Mouse (Mus musculus): ENCODE measurements around the gene Mapre3. TPM values are rescaled to one million over a fixed set of nuclear protein-coding genes. Genes with fewer than 3 reads are reported as not detected.

Gene Mapre3
- polyA plus RNA-seq, 1 experiment from 2014 or later: 14.1 TPM

- Histone ChIP-seq H3K4me3 (ENCODE audit: low read depth, low read length) (no peak overlapping the region), H3K4me1 (replicated peaks; ENCODE audit: control insufficient read depth, insufficient read depth) (no peaks in the 10 kb centered on the region; the same call in 1 of the 2 replicates), H3K9me3 (ENCODE audit: control insufficient read depth, low read length) (no peaks in the 10 kb centered on the region), H3K36me3 (ENCODE audit: control insufficient read depth, insufficient read depth, low read length) (no peaks in the 10 kb centered on the region), H3K4me2 (replicated peaks; ENCODE audit: low read depth) (no peak overlapping the region; the same call in 1 of the 2 replicates), H3K27me3 (ENCODE audit: control insufficient read depth, insufficient read depth, low read length) (no peaks in the 10 kb centered on the region), H3K9ac (ENCODE audit: low read length) (no peak overlapping the region), H3K27ac (replicated peaks) (0 out of 2 replicates have a peak overlapping the region, but pooled peaks have one; percentile 4)
- 31% methylated on average over 8 of the region's 8 CpGs for WGBS
- DNase-seq (ENCODE audit: low spot score) (no peak), ATAC-seq (ENCODE audit: low FRiP score, low TSS enrichment) (no peak)
- TF ChIP-seq EP300 (optimal IDR thresholded peaks at IDR 0.05): no peak
- TF ChIP-seq CTCF (IDR thresholded peaks at IDR 0.05; ENCODE audit: low read depth): no peak
Observed at GRCm38 (mm10) chr5:30816261-30816791, 1.9 kb downstream of the Mapre3 start.

GRCm38 (mm10) chr5:30818758-30819309 is 4.4 kb downstream of the Mapre3 start:
- no peak for TF ChIP-seq CTCF (IDR thresholded peaks at IDR 0.05; ENCODE audit: low read depth)
- TF ChIP-seq EP300 (optimal IDR thresholded peaks at IDR 0.05): no peak
- H3K4me1 ChIP-seq (replicated peaks; ENCODE audit: control insufficient read depth, insufficient read depth): no peaks in the 10 kb centered on the region; the same call in 1 of the 2 replicates
- H3K27ac ChIP-seq (replicated peaks): no peak overlapping the region
- ATAC-seq (ENCODE audit: low FRiP score, low TSS enrichment): peak; percentile 55; the same call in 1 of the 2 replicates
- peak; percentile 20 for DNase-seq (ENCODE audit: low spot score)
- H3K4me3 ChIP-seq (ENCODE audit: low read depth, low read length): no peak overlapping the region
- 83% methylated on average over 8 of the region's 8 CpGs for WGBS
- no peaks in the 10 kb centered on the region for H3K36me3 ChIP-seq (ENCODE audit: control insufficient read depth, insufficient read depth, low read length)
- no peaks in the 10 kb centered on the region for H3K9me3 ChIP-seq (ENCODE audit: control insufficient read depth, low read length)
- no peak overlapping the region for H3K4me2 ChIP-seq (replicated peaks; ENCODE audit: low read depth)
- no peak overlapping the region for H3K9ac ChIP-seq (ENCODE audit: low read length)
- no peaks in the 10 kb centered on the region for H3K27me3 ChIP-seq (ENCODE audit: control insufficient read depth, insufficient read depth, low read length)

- no peak for TF ChIP-seq CTCF (IDR thresholded peaks at IDR 0.05; ENCODE audit: low read depth)
- TF ChIP-seq EP300 (optimal IDR thresholded peaks at IDR 0.05): no peak
- Histone ChIP-seq H3K4me3 (ENCODE audit: low read depth, low read length) (no peak overlapping the region), H3K4me2 (replicated peaks; ENCODE audit: low read depth) (no peak overlapping the region), H3K9ac (ENCODE audit: low read length) (no peak overlapping the region), H3K36me3 (ENCODE audit: control insufficient read depth, insufficient read depth, low read length) (no peaks in the 10 kb centered on the region), H3K27ac (replicated peaks) (no peak overlapping the region), H3K4me1 (replicated peaks; ENCODE audit: control insufficient read depth, insufficient read depth) (no peaks in the 10 kb centered on the region), H3K27me3 (ENCODE audit: control insufficient read depth, insufficient read depth, low read length) (no peaks in the 10 kb centered on the region), H3K9me3 (ENCODE audit: control insufficient read depth, low read length) (no peaks in the 10 kb centered on the region)
- DNase-seq (ENCODE audit: low spot score): no peak
- no peak for ATAC-seq (ENCODE audit: low FRiP score, low TSS enrichment)
- WGBS: 78% methylated on average over 5 of the region's 5 CpGs
Observed at GRCm38 (mm10) chr5:30822689-30823088, 8.2 kb downstream of the Mapre3 start.

GRCm38 (mm10) chr5:30823091-30823490 is 8.7 kb downstream of the Mapre3 start:
- WGBS: 85% methylated on average over 3 of the region's 3 CpGs
- Histone ChIP-seq H3K36me3 (ENCODE audit: control insufficient read depth, insufficient read depth, low read length) (no peaks in the 10 kb centered on the region), H3K27ac (replicated peaks) (no peak overlapping the region), H3K4me2 (replicated peaks; ENCODE audit: low read depth) (no peak overlapping the region), H3K4me1 (replicated peaks; ENCODE audit: control insufficient read depth, insufficient read depth) (no peaks in the 10 kb centered on the region), H3K9me3 (ENCODE audit: control insufficient read depth, low read length) (no peaks in the 10 kb centered on the region), H3K9ac (ENCODE audit: low read length) (no peak overlapping the region), H3K27me3 (ENCODE audit: control insufficient read depth, insufficient read depth, low read length) (no peaks in the 10 kb centered on the region), H3K4me3 (ENCODE audit: low read depth, low read length) (no peak overlapping the region)
- ATAC-seq (ENCODE audit: low FRiP score, low TSS enrichment): no peak
- no peak for DNase-seq (ENCODE audit: low spot score)
- TF ChIP-seq EP300 (optimal IDR thresholded peaks at IDR 0.05): no peak
- no peak for TF ChIP-seq CTCF (IDR thresholded peaks at IDR 0.05; ENCODE audit: low read depth)

- DNase-seq (ENCODE audit: low spot score): no peak
- 88% methylated on average over 11 of the region's 11 CpGs for WGBS
Observed at GRCm38 (mm10) chr5:30824124-30824988, 9.9 kb downstream of the Mapre3 start.

GRCm38 (mm10) chr5:30825166-30825565 is 10.7 kb downstream of the Mapre3 start:
- Histone ChIP-seq H3K9ac (ENCODE audit: low read length) (no peak overlapping the region), H3K4me1 (replicated peaks; ENCODE audit: control insufficient read depth, insufficient read depth) (no peaks in the 10 kb centered on the region), H3K4me2 (replicated peaks; ENCODE audit: low read depth) (no peak overlapping the region), H3K27me3 (ENCODE audit: control insufficient read depth, insufficient read depth, low read length) (no peaks in the 10 kb centered on the region), H3K4me3 (ENCODE audit: low read depth, low read length) (no peak overlapping the region), H3K9me3 (ENCODE audit: control insufficient read depth, low read length) (no peaks in the 10 kb centered on the region), H3K36me3 (ENCODE audit: control insufficient read depth, insufficient read depth, low read length) (no peaks in the 10 kb centered on the region), H3K27ac (replicated peaks) (no peak overlapping the region)
- 68% methylated on average over 10 of the region's 10 CpGs for WGBS
- TF ChIP-seq EP300 (optimal IDR thresholded peaks at IDR 0.05) (no peak), CTCF (IDR thresholded peaks at IDR 0.05; ENCODE audit: low read depth) (no peak)
- DNase-seq (ENCODE audit: low spot score) (no peak), ATAC-seq (ENCODE audit: low FRiP score, low TSS enrichment) (no peak)

More at GRCm38 (mm10) chr5:30824124-30824988, 9.9 kb downstream of the Mapre3 start:
- Histone ChIP-seq H3K36me3 (ENCODE audit: control insufficient read depth, insufficient read depth, low read length) (no peaks in the 10 kb centered on the region), H3K4me1 (replicated peaks; ENCODE audit: control insufficient read depth, insufficient read depth) (no peaks in the 10 kb centered on the region), H3K4me2 (replicated peaks; ENCODE audit: low read depth) (no peak overlapping the region), H3K27ac (replicated peaks) (no peak overlapping the region), H3K9ac (ENCODE audit: low read length) (no peak overlapping the region), H3K27me3 (ENCODE audit: control insufficient read depth, insufficient read depth, low read length) (no peaks in the 10 kb centered on the region), H3K9me3 (ENCODE audit: control insufficient read depth, low read length) (no peaks in the 10 kb centered on the region), H3K4me3 (ENCODE audit: low read depth, low read length) (no peak overlapping the region)
- TF ChIP-seq EP300 (optimal IDR thresholded peaks at IDR 0.05): no peak
- no peak for ATAC-seq (ENCODE audit: low FRiP score, low TSS enrichment)

Data from stomach, postnatal 0 days (tissue).